In the genomic region with DNA sequence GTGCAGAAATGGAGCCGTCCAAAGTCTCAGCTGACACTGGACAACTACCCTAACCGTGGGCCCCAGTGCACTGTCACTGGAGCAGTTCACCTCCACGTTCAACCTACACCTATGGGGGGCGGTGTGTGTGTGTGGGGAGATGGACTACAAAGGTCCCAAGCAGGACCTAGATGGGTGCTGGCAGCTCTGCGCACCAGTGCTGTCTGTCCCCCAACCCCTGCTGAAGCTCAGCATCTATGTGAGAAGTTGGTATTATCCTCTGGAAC, we compare ENCODE assay signal across 10 mouse cellular contexts.
DNase-seq lines count a peak whose midpoint lies in the region; ATAC-seq and TF ChIP-seq lines count a peak whose summit lies in the region.
"Had no signal": no experiment of that assay in that cellular context is flagged by ENCODE, and none has a peak within 500 bp of the region (broad histone marks: within the 10 kb centered on the region; RNA-seq: fewer than 3 reads in every experiment).

No protein-coding gene starts in this region.

- H3K9me3 ChIP-seq in kidney, embryonic 16.5 days (ENCODE audit: low read length) = 0 out of 2 replicates have a peak, but pooled peaks cover 3% of the 10 kb centered on the region
- no peaks in the 10 kb centered on the region for H3K9me3 ChIP-seq in embryonic facial prominence, embryonic 15.5 days (replicated peaks)
- H3K9me3 ChIP-seq in hindbrain, embryonic 13.5 days = peaks cover 8% of the 10 kb centered on the region; the same call in 1 of the 2 replicates
- H3K9me3 ChIP-seq in midbrain, embryonic 16.5 days (replicated peaks; ENCODE audit: control insufficient read depth, low read length, poor library complexity, severe bottlenecking) = no peaks in the 10 kb centered on the region

- no peak for DNase-seq in kidney, adult 2 months
- DNase-seq in gastrocnemius, postnatal 25 days = no peak
- no peak for DNase-seq in layer of hippocampus, postnatal 10 days (ENCODE audit: low spot score in 2 of 2)
- DNase-seq: lung, adult 2 months; thymus, postnatal 36 days had no signal

- H3K4me3 ChIP-seq in kidney, embryonic 16.5 days (ENCODE audit: low read length) = peak overlapping the region; percentile 54
- H3K4me3 ChIP-seq in kidney, adult 2 months (ENCODE audit: insufficient read depth, low read depth, low read length) = no peak overlapping the region
- H3K4me3 ChIP-seq in embryonic facial prominence, embryonic 15.5 days (replicated peaks) = no peak overlapping the region
- H3K4me3 ChIP-seq in hindbrain, embryonic 13.5 days = peak overlapping the region; percentile 49
- H3K4me3 ChIP-seq in midbrain, embryonic 16.5 days (ENCODE audit: low read depth, low read length) = peak overlapping the region; percentile 46

- H3K27me3 ChIP-seq in kidney, embryonic 16.5 days (ENCODE audit: insufficient read depth, low read length) = peaks cover 36% of the 10 kb centered on the region
- H3K27me3 ChIP-seq in kidney, adult 2 months (replicated peaks; ENCODE audit: control insufficient read depth, insufficient read depth, low read length) = no peaks in the 10 kb centered on the region
- H3K27me3 ChIP-seq in embryonic facial prominence, embryonic 15.5 days = peaks cover 75% of the 10 kb centered on the region
- H3K27me3 ChIP-seq in hindbrain, embryonic 13.5 days = peaks cover 38% of the 10 kb centered on the region
- H3K27me3 ChIP-seq in midbrain, embryonic 16.5 days (ENCODE audit: control insufficient read depth, insufficient read depth, low read depth, low read length) = no peaks in the 10 kb centered on the region

- TF ChIP-seq POLR2A in kidney, adult 2 months (IDR thresholded peaks at IDR 0.05; ENCODE audit: low read depth, low read length) = no peak

- peaks cover 14% of the 10 kb centered on the region; the same call in 1 of the 2 replicates for H3K4me1 ChIP-seq in kidney, embryonic 16.5 days (ENCODE audit: insufficient read depth, low read length)
- H3K4me1 ChIP-seq in kidney, adult 2 months (ENCODE audit: control insufficient read depth, insufficient read depth, low read length) = no peaks in the 10 kb centered on the region
- peaks cover 8% of the 10 kb centered on the region for H3K4me1 ChIP-seq in embryonic facial prominence, embryonic 15.5 days
- peaks cover 50% of the 10 kb centered on the region for H3K4me1 ChIP-seq in hindbrain, embryonic 13.5 days (replicated peaks)
- H3K4me1 ChIP-seq in midbrain, embryonic 16.5 days (ENCODE audit: control insufficient read depth, insufficient read depth, low read length) = peaks cover 18% of the 10 kb centered on the region

- no peak overlapping the region for H3K27ac ChIP-seq in kidney, embryonic 16.5 days (ENCODE audit: low read length)
- H3K27ac ChIP-seq in kidney, adult 2 months (ENCODE audit: insufficient read depth, low read depth, low read length) = no peak overlapping the region
- no peak overlapping the region for H3K27ac ChIP-seq in embryonic facial prominence, embryonic 15.5 days (replicated peaks)
- H3K27ac ChIP-seq in hindbrain, embryonic 13.5 days = peak overlapping the region; percentile 88
- H3K27ac ChIP-seq in midbrain, embryonic 16.5 days (ENCODE audit: low read length) = no peak overlapping the region

- no peak for TF ChIP-seq CTCF in kidney, adult 2 months (conservative IDR thresholded peaks at IDR 0.05; ENCODE audit: insufficient read depth, insufficient read length, low read depth, low read length)

- H3K9ac ChIP-seq in kidney, embryonic 16.5 days (replicated peaks; ENCODE audit: low read length) = peak overlapping the region; percentile 71
- H3K9ac ChIP-seq in embryonic facial prominence, embryonic 15.5 days = no peak overlapping the region
- H3K9ac ChIP-seq in hindbrain, embryonic 13.5 days = peak overlapping the region; percentile 86
- peak overlapping the region; percentile 71; the same call in 1 of the 2 replicates for H3K9ac ChIP-seq in midbrain, embryonic 16.5 days (ENCODE audit: low read depth, low read length)

- peak overlapping the region; percentile 87 for H3K4me2 ChIP-seq in kidney, embryonic 16.5 days (replicated peaks; ENCODE audit: low read depth, low read length)
- 0 out of 2 replicates have a peak overlapping the region, but pooled peaks have one; percentile 80 for H3K4me2 ChIP-seq in embryonic facial prominence, embryonic 15.5 days (replicated peaks)
- peak overlapping the region; percentile 86 for H3K4me2 ChIP-seq in hindbrain, embryonic 13.5 days
- H3K4me2 ChIP-seq in midbrain, embryonic 16.5 days (ENCODE audit: low read length) = peak overlapping the region; percentile 61

- WGBS in kidney, embryonic 16.5 days = 36% methylated on average over 5 of the region's 5 CpGs
- 38% methylated on average over 5 of the region's 5 CpGs for WGBS in kidney, adult 2 months
- WGBS in embryonic facial prominence, embryonic 15.5 days = 46% methylated on average over 5 of the region's 5 CpGs
- 43% methylated on average over 5 of the region's 5 CpGs for WGBS in hindbrain, embryonic 13.5 days
- 39% methylated on average over 5 of the region's 5 CpGs for WGBS in midbrain, embryonic 16.5 days

- no peaks in the 10 kb centered on the region for H3K36me3 ChIP-seq in kidney, embryonic 16.5 days (ENCODE audit: insufficient read depth, low read length)
- no peaks in the 10 kb centered on the region for H3K36me3 ChIP-seq in kidney, adult 2 months (ENCODE audit: control insufficient read depth, insufficient read depth, low read length)
- no peaks in the 10 kb centered on the region for H3K36me3 ChIP-seq in embryonic facial prominence, embryonic 15.5 days
- H3K36me3 ChIP-seq in hindbrain, embryonic 13.5 days = no peaks in the 10 kb centered on the region
- no peaks in the 10 kb centered on the region for H3K36me3 ChIP-seq in midbrain, embryonic 16.5 days (ENCODE audit: control insufficient read depth, insufficient read depth, low read length)

- ATAC-seq in kidney, embryonic 16.5 days (ENCODE audit: low FRiP score, low TSS enrichment) = peak; percentile 39; the same call in 1 of the 2 replicates
- no peak for ATAC-seq in embryonic facial prominence, embryonic 15.5 days (ENCODE audit: insufficient number of reproducible peaks, low FRiP score, low TSS enrichment, low read depth)
- no peak for ATAC-seq in hindbrain, embryonic 13.5 days (ENCODE audit: low FRiP score)
- ATAC-seq in midbrain, embryonic 16.5 days = peak; percentile 22; the same call in 1 of the 2 replicates
- ATAC-seq in erythroblast, adult 5-6 weeks (replicated peaks; ENCODE audit: low FRiP score, poor library complexity, severe bottlenecking) = no peak

Comparison
In these comparisons a context has a peak if more than half of its experiments do, and no peak if none do; other contexts are left out.
1. H3K4me3 ChIP-seq: peak in kidney, embryonic 16.5 days (single experiment), hindbrain, embryonic 13.5 days (single experiment) and midbrain, embryonic 16.5 days (single experiment); none in kidney, adult 2 months (single experiment) and embryonic facial prominence, embryonic 15.5 days (single experiment).
2. ATAC-seq: peak in kidney, embryonic 16.5 days (single experiment) and midbrain, embryonic 16.5 days (single experiment); none in embryonic facial prominence, embryonic 15.5 days (single experiment), hindbrain, embryonic 13.5 days (single experiment) and erythroblast, adult 5-6 weeks (single experiment).
3. Peak in every context shown above with its lines, with median percentiles within 50 percentile points of each other: H3K4me2 ChIP-seq.